Mouse (Mus musculus) kidney, postnatal 10 days (tissue): ENCODE measurements around the gene Msn.
"Not testable (repeated sequence)": the region's sequence is repeated elsewhere in the genome, so short reads cannot be mapped to it uniquely, and the experiment has no call there.

Experiments
- DNase-seq: peaks from one replicate; pipeline ENCODE4 v3.0.0; 2021; ENCODE audit warnings: mixed read lengths

The Msn gene

DNA sequence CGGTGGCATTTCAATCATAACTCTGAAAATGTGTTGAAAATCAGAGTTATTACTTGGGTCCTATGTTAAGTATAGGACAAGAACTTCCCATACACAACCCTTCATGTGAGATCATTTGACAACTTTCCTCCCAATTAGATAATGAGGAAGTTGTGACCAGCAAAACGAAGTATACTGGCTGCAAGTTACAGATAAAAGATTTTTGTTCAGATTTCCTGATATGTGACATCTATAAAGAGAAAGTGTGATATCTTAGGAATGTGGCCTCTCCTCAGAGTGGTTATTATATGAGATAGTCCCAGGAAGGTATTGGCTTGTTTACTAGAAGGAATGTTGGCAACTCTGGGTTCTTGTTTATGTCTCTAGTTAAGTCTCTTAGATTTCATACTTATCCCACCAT is 52.4 kb downstream of the Msn start:
- DNase-seq: no peak

GRCm38 (mm10) chrX:96153362-96153761 is 57.5 kb downstream of the Msn start:
- DNase-seq: no peak

- DNase-seq: no peak
Observed at GRCm38 (mm10) chrX:96157936-96158335, 62.1 kb downstream of the Msn start.

GRCm38 (mm10) chrX:96162571-96162970 is 66.7 kb downstream of the Msn start:
- DNase-seq: peak; percentile 56

DNA sequence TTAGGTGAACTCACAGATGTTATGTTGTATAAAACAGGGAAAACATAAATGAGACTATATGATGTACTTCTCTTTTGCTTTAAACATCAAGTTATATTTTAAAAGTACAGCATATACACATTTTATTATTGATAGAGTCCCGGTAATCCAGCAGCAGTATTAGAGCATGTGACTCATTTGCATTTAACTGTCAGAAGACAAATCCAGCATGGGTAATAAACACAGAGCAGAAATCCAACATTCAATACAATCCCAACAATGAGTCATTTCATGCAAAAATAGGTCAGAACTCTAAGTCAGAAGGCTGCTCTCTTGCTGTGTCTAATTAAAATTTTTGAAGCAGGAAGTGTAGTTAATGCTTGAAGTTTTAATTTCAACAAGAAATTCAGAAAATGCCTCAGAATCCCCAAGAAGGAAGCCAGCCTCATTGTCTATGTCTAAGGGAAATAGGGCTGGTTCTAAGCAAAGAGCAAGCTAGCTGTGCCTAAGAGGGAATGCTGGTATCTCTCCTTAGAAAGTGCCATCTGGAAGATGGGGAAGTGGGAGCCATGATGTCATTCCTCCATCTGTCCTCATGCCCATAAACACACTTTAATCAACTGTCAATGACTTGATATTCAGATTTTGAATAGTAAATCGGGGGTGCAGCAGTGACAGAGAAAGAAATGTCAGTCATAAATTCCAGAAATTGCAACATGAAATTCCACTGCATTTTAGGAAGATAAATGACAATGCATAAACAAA is 76.0 kb downstream of the Msn start:
- DNase-seq: no peak

DNA sequence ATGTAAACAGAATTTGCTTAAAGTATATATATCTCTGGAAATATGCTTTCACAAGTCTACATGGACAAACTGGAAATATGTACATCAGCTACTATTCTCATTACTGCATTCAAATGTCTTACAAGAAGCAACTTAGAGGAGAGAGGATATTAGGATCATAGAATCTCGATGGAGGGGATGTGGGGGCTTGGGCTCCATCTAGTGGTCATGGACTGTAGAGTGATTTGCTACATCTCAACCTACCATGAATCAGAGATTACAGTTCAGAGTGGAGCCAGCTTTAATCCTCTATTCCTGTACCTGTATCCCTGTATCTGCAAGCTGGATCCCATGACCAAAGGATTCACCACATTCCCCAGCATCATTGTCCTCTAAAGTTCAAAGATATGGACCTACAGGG is 82.6 kb downstream of the Msn start:
- DNase-seq: peak; percentile 57

GRCm38 (mm10) chrX:96184100-96184732 is 88.4 kb downstream of the Msn start:
- peak; percentile 8 for DNase-seq

DNA sequence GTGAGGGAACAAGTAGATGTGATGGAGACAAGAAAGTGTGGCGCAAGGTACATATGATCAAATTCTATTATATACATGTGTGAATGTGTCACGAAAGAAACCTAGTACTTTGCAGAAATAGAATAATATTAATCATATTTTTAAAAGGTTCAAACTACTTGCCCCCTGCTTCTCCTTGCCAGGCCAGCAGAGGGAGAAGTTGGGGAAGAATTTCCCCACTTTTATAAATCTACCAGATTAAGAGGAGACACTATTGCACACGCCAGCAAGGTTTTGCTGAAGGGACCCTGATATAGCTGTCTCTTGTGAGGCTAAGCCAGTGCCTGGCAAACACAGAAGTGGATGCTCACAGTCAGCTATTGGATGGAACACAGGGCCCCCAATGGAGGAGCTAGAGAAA is 109.3 kb downstream of the Msn start:
- not testable (repeated sequence) for DNase-seq

- DNase-seq: no peak
Observed at GRCm38 (mm10) chrX:96206872-96207271, 111.0 kb downstream of the Msn start.

DNA sequence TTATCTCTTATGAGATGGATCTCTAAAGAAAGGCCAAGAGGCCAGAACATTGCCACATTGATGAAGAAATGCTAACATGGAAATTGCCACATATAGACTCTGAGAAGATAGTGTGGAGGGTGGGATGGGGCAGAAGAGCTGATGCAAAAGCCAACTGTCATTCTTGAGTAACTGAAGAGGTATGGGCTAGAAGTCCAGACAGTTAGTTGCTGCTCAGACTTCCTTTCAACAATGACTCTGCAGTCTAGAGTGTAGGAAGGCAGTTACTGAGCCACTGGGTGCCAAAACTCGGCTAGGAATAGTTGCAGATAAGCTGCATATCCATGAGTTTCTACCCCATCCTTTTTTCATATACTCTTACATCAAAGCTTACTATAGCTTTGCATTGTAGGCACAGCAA is 122.2 kb downstream of the Msn start:
- no peak for DNase-seq
